Mouse (Mus musculus) gastrocnemius, postnatal 36 days (tissue): ENCODE results near the gene Usp33. TPM values are rescaled to one million over a fixed set of nuclear protein-coding genes. Genes with fewer than 3 reads are reported as not detected.

Source experiments
- DNase-seq, 2 experiments: peaks; one replicate each; pipeline ENCODE4 v3.0.0; 2022
- intact Hi-C: fragments of 180-260 bp; cut with DNase I; formaldehyde crosslinking; loops from one replicate; pipeline ENCODE4 v1.15.1; 2025
- total RNA-seq, 2 experiments: library from RNA; stranded (reverse); gene quantifications; 2 replicates each; pipeline ENCODE4 v1.2.3; 2021

Gene Usp33
- total RNA-seq, 2 experiments from 2014 or later = 17.9 to 19.4 TPM

DNA sequence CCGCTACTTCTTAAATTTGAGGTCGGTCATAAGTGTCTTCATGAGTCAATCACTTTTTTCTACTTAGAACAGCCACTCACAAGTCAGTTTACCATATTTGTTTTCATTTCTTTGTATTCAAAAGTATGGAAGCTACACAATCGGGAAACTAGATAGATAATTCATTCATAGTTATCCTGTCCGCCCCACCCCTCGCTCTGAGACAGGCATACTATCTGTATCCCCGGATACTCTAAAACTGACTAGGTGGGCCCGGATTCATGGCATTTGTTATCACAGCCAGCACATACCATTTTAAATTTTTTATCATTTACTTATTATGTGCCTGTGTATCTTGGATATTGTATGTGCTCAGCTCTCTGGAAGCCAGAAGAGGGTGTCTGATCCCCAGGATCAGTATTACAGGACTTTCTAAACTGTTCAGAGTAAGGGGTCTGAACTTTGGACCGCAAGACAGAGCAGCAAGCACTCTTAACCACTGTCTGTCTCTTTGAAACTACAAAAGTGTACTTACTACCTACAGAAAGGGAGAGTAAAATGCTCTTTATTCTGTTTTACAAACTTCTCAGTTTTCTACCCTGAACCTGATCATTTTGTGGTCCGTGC lies 51.2 kb downstream of the Usp33 start:
- intact Hi-C loops = loop anchor here (2.0 kb wide), 1 partner anchor 79 kb away; no protein-coding TSS in a partner anchor
- DNase-seq = no peak

DNA sequence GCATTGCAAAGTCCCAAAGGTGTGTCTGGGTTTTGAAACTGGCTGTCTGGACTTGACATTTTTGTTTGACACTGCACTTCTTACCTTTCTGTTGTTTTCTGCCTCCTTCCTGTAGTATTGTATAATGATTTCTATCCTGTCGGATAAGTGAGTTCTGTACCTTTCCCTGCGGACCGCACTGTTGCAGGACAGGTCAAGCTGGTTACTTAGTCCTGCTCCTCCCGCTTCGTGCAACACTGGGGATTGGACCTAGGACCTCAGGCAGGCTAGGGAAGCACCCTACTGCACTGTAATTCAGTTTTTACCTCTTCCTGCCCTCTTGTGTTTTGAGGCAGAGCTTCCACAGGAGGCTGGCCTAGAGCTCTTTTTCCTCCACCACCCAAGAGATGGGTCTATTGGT lies 54.2 kb downstream of the Usp33 start:
- DNase-seq = no peak
- intact Hi-C loops = loop anchor here (10.0 kb wide), 1 partner anchor 154 kb away; no protein-coding TSS in a partner anchor

DNA sequence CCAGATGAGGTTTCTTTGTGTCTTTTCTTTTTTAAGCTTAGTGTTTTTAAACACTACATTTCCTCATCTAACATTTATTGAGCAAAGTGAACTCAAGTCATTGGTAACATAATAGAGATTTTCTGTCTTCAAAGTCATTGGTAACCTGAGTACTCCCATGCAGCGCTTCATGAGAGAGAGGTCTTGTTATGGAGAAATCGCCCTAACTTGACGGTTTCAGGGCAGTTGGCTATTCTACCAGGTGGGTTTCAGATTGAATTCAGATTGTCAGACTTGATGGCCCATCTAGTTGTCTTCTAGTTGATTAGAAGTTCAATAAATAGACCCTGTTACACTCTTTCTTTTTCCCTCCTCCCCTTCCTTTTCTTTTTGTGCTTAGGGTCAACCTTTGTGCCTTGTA lies 54.6 kb downstream of the Usp33 start:
- no peak for DNase-seq
- intact Hi-C loops = loop anchor here (10.0 kb wide), 1 partner anchor 154 kb away; no protein-coding TSS in a partner anchor

DNA sequence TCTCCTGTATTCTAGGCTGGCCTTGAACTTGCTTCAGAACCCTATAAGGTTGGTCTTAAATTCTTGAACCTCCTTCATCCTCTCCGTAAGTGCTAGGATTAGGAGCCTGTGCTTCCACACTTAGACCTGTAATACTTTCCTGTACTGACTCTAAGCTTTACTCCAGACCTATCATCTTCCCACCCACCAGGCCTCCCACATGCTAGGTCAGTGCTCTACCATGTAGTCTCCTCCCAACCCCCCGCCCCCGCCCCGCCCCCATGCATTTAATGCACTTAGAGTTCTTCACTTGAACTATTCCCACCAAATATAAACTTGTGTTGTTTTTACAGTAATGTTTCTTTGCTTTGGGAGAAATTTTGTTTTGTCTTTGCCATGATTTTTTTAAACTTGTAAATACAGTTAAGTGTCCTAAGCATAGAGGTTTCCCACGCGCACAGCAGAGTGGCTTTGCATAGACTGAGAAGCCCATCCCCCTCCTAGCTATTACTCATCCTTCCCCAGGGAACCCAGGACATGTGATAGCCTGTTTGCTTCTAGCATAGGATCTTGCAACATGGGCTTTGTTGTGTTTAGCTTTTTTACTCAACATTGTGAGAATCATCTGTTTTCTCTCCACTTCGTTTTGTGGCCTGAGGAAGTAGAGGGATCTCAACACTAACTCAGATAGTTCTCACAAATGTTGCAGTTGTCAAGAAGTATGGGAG lies 55.8 kb downstream of the Usp33 start:
- intact Hi-C loops = loop anchor here (10.0 kb wide), 1 partner anchor 153 kb away; no protein-coding TSS in a partner anchor
- DNase-seq = peak in 1 of 2 experiments; percentile 41

DNA sequence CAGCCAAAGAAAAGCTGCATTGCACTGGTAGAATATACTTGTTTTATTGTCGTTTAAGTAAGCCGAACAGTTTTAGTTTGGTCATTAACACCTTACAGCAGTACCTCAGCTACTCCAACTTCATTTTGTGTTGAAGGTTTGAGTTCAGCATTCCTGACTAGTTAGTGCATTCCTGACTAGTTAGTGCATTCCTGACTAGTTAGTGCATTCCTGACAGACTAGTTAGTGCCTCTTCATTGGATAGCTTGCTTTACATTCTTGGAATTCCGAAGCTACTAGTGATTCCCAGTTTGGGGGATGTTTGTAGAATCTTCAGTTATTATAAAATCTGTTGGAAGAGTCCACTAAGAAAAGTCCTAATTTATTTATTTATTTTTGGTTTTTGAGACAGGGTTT lies 56.4 kb downstream of the Usp33 start:
- no peak for DNase-seq
- intact Hi-C loops = loop anchor here (10.0 kb wide), 1 partner anchor 152 kb away; no protein-coding TSS in a partner anchor

DNA sequence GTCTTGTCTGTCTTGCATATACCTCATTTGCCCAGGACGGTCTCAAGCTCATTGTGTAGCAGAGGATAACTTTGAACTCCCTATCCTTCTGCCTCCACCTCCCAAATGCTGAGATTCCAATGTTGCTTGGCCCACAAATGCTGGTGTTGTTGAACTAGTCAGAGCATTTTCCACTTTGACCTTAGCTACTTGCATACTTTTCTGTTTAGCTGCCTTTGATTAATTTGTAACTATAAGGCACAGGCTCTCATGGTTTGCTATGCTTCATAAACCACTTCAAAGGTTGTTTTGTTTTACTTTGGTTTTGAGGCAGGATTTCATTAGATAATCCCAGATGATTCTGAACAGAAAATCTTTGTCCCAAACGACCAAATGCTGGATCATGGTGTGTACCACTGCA lies 57.5 kb downstream of the Usp33 start:
- no peak for DNase-seq
- intact Hi-C loops = loop anchor here (10.0 kb wide), 1 partner anchor 151 kb away; no protein-coding TSS in a partner anchor

DNA sequence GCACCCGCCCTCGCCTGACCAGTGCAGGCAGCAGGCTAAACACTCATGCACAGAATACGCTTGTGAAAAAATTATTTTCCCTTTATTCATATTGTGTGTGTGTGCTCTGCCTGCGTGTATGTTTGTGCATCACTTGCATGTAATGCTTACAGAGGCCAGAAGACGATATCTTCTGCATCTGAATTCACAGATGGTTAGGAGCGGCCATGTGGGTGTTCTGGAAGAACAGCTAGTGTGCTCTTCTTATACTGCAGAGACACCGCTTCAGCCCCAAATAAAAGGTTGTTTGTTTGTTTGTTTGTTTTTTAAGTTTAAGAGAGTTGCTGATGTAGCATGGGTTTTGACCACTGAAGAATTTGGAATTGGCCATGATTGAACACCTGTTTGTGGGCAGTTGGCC lies 59.1 kb downstream of the Usp33 start:
- intact Hi-C loops = loop anchor here (10.0 kb wide), 1 partner anchor 149 kb away; no protein-coding TSS in a partner anchor
- DNase-seq = no peak

DNA sequence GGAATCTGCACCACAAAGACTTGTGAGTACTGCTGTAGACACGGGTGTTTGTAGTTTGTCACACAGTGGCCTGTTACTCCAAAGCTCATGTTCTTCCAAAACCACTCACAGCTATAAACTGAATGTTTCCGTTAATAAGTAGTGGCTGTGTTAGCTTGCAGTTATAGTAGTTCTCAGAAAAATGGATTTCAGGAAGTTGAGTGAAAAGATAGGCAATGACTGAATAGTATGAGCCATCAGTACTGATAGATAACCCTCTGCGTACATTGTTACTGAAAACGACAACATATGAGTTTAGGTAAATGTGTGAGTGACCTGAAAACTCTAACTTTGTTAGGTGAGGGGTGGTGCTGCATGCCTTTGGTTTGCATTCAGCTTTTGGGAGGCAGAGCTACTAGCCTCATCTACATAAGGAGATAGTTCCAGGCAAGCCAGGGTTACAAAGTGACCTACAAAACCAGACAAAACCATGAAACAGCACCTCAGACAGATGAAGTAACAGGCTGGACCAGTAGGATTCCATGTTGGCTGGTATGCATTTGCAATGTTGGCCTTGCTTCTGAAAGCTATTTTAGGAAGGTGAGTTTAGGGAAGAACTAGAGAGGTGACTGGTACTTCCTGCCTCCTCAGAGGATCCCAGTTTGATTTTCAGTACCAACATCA lies 59.8 kb downstream of the Usp33 start:
- intact Hi-C loops = loop anchor here (10.0 kb wide), 1 partner anchor 149 kb away; no protein-coding TSS in a partner anchor
- no peak for DNase-seq

DNA sequence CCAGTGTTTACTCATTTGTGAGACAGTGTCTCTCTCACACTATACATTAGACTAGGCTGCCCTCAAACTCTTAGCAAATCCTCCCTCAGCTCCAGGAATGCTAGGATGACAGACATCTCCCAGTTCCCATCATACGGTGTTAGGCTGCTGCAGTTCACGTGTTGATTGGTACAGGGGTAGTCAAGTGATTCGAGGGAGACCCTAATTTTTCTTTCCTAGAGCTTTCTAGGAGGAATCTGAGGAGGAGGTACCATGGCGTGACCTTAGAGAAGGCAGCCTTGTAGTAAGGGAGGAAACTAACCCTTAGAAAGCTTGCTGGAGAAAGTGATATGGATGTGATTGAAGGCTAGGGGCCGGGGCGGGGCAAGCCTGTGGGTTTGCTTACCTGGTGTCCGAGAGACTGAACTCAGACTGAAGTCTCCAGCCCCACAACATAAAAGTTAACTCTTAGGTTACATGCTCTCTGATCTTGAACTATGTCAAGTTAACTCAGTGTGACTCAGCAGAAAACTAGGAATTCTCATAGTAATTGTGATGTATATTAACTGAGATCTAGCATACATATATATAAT lies 64.8 kb downstream of the Usp33 start:
- no peak for DNase-seq
- intact Hi-C loops = no loop called here

DNA sequence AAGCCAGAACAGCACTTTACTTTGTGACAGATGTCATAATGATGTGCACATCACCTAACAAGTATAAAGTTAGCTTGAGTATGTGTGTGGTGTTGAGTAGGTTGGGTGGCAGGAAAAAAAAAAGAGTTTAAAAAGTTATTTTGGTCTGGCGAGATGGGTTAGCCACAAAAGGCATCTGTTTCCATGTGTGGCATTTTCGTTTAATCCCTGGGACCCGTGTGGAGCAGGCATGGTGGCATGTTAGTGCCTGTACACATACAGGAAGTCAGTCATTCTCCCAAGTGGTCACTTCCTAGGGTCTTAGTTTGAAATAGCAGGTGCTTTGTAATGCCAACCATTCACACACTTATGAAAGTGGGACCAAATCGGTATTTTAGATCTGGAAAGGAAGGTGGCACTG lies 66.1 kb downstream of the Usp33 start:
- DNase-seq = no peak

DNA sequence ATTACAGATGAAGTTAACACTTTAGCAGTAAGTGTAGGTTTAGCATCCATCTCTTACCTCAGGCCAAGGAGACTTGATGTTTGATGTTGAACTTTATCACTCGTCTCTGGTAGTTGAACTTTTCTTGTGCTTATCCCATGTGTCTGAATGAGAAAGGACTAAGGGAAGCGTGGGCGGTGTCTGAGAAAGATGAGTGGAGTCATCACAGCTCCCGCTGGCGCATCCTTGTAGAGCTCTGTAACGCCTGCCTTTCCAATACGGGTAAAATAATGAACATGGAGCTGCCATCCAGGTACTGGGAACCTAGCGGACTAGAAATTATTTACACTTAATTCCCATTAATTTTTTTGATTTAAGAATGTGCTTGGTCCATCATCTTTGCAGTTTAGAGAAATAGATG lies 82.6 kb downstream of the Usp33 start:
- no peak for DNase-seq
- intact Hi-C loops = no loop called here

More for the DNA sequence above, 66.1 kb downstream of the Usp33 start:
- intact Hi-C loops = no loop called here

DNA sequence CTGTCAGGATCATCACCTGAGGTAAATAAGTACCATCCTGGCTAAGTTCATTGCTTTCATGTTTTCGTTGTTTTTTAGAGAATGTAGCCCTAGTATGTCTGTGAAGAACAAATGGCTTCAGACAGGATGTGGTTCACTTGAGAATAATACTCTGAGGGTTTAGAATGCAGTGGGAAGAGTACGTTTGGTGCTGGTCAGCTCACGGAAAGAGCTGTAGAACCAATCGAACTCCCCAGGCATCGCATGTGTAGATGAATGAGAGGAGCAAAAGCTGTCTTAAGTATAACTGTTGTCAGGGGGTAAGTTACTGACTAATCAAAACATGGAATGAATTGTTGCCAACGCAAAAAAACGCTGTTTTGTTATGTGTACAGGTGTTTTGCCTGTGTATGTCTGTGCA lies 86.4 kb downstream of the Usp33 start:
- no peak for DNase-seq
- intact Hi-C loops = no loop called here

DNA sequence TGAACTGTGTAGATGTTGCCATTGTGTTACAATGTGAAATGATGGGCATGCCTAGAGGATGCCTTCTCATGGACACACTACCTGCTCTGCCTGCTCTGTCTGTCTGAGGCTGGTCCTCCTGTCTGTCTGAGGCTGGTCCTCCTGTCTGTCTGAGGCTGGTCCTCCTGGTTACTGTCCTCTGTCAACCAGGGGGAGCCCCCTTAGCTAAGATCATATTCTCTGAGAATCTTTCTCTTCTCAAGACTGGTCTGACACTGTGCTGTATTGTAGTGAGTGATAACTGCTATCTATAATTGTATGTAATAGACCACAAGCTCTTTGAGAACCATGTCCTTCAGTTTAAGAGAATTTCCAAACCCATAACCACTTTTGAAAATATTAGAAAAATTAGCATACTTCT lies 89.3 kb downstream of the Usp33 start:
- intact Hi-C loops = no loop called here

DNA sequence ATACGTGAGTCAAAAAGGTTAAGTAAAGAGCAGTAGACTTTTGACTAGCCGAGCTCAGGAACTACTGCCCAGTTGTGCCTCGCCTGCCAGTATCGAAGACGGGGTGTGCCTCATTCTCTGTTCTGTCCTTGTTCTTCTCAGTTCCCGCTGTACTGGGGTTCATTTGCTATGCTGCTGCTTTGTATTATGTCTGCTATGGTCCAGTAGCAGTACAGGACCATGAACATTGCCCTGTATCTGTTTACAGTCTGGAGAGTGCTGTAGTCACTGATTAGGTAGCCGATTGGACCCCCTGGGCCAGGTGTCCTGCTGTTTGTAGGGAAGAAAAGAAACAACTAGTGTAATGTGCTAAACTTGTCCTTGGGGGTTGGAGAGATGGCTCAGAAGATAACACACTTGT lies 91.8 kb downstream of the Usp33 start:
- DNase-seq = no peak
- intact Hi-C loops = no loop called here

More for the DNA sequence above, 89.3 kb downstream of the Usp33 start:
- no peak for DNase-seq

DNA sequence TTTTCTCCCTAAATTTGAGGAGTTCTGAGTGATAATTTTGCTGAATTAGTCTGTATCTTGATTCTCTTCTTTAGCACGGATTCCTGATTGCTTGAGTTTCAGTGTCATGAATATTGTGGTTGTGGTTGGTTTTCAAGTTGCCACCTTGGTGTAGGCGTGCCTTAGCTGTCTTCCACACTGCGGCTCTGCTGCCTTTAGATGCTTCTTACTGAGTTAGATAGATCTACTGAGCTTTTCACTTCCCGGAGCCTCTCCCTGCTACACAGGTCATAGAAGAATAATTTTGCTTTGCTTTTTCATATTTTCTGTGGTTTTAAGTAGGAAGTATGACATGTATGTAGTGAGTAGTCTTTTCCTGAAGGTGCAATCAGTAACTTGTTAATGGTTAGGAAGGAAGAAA lies 96.5 kb downstream of the Usp33 start:
- intact Hi-C loops = no loop called here
- no peak for DNase-seq

Other genes with a start within 250 kb of the Usp33 start
- under 1 TPM; 0.20 to 0.69 TPM for gene Gipc2, start 180.2 kb upstream of the Usp33 start, total RNA-seq
- 10 to 100 TPM; 46.6 to 52.2 TPM for gene Dnajb4, start 136.2 kb upstream of the Usp33 start, total RNA-seq
- gene Fubp1, start 136.1 kb upstream of the Usp33 start, total RNA-seq = 10 to 100 TPM; 21.5 to 30.1 TPM
- gene Nexn, start 80.1 kb upstream of the Usp33 start, total RNA-seq = 100 to 1,000 TPM; 345 to 363 TPM
- 1 to 10 TPM; 3.2 to 5.8 TPM for gene Miga1, start 6.1 kb upstream of the Usp33 start, total RNA-seq
- gene Zzz3, start 49.0 kb downstream of the Usp33 start, total RNA-seq = 10 to 100 TPM; 11.0 to 11.5 TPM